Mouse (Mus musculus): ENCODE results near the gene Mmp2.
"Not testable (repeated sequence)": the region's sequence is repeated elsewhere in the genome, so short reads cannot be mapped to it uniquely, and the experiment has no call there.

Gene Mmp2

DNA sequence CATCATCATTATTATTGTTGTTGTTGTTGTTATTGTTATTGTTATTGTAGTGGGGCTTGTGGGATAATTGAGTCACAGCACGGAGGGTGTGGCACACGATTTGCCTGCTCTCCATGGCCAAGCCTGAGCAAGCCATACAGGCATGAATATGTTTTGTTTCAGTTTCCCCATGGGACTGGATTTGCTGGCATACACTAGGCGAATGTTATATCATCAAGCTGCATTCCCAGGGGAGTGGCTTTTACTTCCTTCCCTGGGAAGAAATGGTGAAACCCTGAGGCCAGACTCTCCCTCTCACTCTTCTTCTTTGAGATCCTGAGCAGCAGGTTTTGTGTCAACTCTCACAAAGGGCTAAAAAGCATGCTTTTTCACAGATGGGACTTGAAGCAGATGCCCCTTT lies 11.5 kb downstream of the Mmp2 start:
- no peak for DNase-seq (ENCODE audit: low read depth, low spot score)

- DNase-seq (ENCODE audit: low read depth, low spot score), result no peak
Observed at GRCm38 (mm10) chr8:92839161-92839560, 12.1 kb downstream of the Mmp2 start.

DNA sequence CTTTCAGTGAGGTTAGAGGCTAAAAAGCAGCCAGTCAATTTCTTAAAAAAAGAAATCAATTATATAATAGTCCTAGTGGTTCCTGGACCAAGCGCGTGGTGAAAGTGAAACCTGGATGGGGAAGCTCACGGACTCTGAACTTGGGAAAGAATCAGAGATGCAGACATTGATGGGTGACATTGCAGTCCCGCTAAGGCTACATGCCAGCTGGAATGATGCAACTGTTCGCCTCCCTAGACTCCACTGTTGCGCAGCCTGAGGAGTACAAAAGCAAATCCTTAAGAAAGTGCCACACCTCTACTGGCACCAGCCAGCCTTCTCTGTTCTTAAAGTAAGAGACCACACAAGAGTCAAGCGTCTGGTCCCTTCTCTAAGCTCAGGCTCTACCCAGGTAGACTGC lies 12.8 kb downstream of the Mmp2 start:
- no peak for DNase-seq (ENCODE audit: low read depth, low spot score)

GRCm38 (mm10) chr8:92846684-92847083 lies 19.6 kb downstream of the Mmp2 start:
- no peak for DNase-seq (ENCODE audit: low read depth, low spot score)

DNA sequence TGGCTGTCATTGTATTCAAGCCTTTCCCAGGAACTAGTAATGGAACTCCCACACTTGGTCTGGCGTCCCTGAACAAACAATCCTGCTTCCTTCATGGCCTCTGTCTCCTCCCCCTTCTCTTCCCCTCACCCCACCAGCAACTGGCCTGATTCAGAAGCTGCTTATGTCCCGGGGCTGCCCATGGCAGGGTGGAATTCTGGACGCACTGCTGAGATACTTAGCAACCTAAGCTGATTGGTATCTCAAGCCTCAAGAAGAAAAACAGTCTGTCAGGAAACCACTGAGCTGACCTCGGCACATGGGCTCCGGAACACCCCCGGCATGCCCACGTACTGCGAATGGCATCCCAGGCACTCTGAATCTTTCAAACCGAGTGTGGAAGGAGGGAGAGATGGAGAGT lies 20.2 kb downstream of the Mmp2 start:
- DNase-seq (ENCODE audit: low read depth, low spot score), result no peak

GRCm38 (mm10) chr8:92849261-92849660 lies 22.2 kb downstream of the Mmp2 start:
- DNase-seq (ENCODE audit: low read depth, low spot score), result no peak

DNA sequence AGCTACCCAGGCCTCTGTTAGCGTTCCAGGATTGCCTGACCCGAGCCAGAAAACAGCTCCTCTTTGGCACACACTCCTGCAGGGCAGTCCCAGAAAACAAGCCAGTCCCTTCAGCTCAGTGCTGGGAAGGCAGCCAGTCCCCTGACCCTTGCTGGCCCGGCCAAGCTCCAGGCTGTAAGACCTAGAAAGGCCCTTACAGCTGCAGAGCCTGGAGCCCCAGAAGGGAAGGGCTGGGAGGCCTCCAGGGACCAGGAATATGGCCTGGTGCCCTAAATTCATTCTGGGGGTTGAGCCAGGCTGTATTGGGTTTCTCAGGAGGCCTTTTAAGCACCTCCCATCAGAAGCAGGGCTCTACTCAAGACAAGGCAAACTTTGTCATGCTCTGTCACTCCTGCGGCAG lies 23.1 kb downstream of the Mmp2 start:
- no peak for DNase-seq (ENCODE audit: low read depth, low spot score)

DNA sequence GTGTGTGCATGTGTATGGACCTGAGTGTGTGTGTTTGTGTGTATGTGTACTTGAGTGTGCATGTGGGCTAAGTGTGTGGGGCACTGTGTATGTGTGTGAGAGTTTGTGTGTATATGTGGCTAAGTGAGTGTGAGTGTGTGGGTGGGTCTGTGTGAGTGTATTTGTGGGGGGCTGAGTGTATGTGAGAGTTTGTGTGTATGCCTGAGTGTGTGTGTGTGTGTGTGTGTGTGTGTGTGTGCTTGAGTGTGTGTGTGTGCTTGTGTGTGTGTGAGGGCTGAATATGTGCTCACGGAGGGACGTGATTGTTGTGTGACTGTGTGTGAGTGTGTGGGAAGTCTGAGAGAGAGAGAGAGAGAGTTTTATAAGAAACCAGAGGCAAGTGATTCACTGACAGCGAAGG lies 24.3 kb downstream of the Mmp2 start:
- DNase-seq (ENCODE audit: low read depth, low spot score), result no peak

DNA sequence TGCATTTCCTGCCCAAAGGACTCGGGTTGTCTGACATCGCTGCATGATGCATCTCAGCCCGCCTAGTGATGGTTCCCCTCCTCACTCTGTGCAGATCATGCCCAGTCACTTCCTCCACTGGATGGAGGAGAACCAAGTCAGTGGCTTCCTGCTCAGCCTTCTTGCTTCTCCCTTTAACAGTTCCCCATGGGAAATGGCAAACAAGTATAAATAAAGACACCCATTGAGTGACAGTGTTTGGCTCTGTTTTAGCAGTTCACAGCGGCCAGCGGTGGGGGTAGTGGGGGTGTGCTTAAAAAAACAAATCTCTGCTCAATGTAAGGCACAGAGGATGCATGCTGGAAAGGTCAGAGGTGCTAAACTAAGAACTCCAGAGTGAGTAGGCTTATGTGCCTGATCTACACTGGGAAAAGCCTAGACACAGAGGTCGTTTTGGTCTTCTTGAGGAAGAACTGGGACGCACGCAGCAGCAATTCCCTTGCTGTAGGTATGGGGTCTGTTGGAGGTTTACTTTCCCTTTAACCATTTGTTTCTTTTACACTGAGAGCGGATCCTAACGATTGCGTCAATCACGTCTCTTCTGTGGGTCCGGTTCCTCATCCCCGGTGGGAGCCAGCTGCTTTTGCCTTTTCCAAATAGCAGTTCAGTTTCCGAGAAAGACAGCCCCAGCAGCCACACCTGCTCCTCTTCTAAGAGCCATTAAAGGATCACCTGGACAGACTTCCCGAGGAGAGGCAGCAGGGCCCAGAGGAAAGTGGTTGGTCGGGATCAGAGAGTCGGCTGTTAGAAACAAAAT lies 26.3 kb downstream of the Mmp2 start:
- no peak for DNase-seq (ENCODE audit: low read depth, low spot score)

DNA sequence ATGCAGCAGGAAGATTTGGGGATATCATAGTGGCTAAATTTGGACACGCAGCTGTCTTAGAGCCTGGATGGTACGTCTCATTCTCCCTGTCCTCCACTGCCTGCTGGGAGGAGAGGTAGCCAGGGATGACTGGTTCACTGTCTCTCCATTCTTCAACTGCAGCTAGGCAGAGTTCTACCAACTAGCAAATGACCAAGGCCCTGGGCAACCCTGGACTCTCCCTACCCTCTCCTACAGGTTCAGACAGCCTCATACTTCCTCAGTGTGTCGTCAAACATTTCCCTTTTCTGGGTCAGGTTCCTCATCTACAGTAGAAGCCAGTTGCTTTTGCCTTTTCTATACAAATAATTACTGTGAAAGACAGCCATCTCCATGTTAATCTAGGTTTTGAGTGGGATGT lies 27.6 kb downstream of the Mmp2 start:
- no peak for DNase-seq (ENCODE audit: low read depth, low spot score)

DNA sequence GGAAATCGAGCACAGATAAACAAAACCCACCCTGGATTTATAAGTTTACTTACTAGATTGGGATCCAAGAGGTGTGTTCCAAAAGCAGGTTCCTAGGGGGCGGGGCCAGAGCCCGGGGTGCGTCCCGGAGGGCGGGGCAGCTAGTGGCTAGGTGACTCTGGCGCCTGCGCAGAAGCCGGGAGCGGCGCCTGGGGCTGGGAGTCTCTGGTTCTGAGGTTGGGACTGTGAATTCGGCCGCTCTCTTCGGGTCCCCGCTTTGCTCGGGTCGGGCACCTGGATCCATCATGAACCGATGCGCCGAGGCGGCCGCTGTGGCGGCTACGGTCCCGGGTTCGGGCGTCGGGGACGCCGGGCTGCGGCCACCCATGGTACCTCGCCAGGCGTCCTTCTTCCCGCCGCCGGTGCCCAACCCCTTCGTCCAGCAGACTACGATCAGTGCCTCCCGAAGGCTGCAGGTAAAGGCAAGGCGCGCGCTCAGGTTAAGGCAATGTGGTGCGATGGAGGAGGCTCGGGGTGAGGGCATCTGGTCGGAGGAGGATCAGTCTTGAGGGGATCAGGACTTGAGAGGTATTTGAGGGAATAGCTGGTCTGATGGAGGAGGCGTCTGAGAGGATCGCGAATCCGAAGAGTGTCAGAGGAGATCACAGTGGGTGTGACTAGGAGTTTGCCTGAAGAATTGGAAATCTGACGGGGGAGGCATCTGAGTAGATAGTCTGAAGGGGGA lies 28.2 kb downstream of the Mmp2 start, which contains the start of gene Lpcat2:
Gene Lpcat2, plus strand, starts transcription at position 169 of the 724 bp plus-strand sequence.
- DNase-seq (ENCODE audit: low read depth, low spot score), result no peak

DNA sequence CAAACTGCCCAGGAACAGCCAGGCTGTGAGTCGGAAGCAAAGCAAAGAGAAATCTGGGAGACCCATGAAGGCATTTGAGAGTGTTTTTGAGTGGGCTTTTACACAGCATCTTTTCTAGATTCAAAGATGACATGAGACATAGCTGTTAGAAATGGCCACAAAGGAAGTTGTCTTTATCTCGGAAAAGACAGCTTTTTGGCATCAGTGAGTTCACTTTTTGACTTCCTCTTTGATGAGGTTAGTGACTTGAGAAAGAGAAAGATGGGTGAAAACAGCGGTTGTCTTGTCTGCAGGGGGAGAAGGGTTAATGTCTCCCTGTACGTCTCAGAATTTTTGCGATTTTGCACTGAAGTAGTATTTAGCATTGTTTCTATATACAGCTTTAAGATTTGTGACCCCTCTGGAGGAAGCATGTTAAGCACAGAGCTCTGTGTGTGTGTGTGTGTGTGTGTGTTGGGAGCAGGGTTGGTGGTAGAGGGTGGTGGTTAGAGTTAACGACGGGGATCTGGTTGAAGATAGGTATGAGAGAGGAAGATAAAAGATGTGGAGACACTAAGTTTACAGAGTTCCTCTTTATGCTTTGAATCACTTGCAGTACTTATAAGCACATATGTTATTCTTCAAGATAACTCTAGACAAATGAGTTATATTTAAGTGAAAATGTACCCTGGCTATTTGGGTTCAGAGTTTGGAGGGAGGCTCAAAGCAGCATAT lies 29.3 kb downstream of the Mmp2 start:
- DNase-seq (ENCODE audit: low read depth, low spot score), result no peak

DNA sequence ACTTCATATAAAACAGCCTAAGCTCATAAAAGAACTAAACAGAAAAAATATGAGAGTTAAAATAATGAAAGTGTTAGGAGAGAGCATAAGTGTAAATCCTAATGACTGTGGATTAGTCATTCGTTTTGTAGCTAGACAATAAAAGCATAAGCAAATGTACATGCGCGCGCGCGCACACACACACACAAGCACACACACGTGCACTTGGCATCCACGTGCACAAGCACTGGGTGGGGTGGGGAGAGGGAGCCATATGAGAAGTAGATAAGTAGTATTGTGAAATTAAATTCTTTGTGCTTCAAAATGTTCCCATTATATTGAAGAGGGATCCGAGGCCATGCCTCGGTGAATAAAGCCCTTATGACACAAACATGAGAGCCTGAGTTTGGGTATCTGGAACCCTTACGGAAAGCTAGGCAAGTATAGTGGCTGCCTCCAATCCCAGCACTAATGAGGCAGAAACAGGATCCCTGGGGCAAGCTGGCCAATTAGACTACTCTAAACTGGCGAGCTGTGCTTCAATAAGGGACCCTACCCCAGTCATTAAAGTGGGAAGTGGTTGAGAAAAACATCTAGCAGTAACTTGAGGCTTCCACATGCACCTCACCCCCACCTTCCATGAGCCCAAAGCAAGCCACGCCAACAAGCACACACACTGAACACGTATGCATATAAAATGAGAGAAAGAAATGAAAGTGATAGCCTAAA lies 31.5 kb downstream of the Mmp2 start:
- DNase-seq (ENCODE audit: low read depth, low spot score), result no peak

GRCm38 (mm10) chr8:92861977-92862376 lies 34.9 kb downstream of the Mmp2 start:
- DNase-seq (ENCODE audit: low read depth, low spot score), result no peak

- DNase-seq (ENCODE audit: low read depth, low spot score), result no peak
Observed at GRCm38 (mm10) chr8:92870281-92870680, 43.2 kb downstream of the Mmp2 start.

GRCm38 (mm10) chr8:92872063-92872759 lies 45.1 kb downstream of the Mmp2 start:
- no peak for DNase-seq (ENCODE audit: low read depth, low spot score)

DNA sequence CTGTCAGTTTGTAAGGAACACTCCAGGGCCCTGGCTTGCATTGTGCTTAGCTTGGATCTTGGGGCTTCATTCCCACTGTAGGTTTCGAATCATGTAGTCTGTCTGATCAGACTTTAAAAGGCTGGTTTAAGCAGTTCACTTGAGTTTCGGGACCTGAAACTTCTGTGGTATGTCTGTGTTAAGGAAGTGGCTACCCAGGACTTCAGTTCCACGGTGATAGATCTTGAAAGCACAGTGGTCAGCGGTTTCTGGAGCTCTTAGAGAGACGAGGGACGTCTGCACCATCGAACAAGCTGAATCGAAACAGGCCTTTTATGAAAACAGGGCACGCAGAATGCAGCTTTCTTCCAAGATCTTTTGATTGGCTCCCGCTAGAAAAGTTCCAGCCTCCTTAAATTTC lies 48.7 kb downstream of the Mmp2 start:
- DNase-seq (ENCODE audit: low read depth, low spot score), result no peak

- DNase-seq (ENCODE audit: low read depth, low spot score), result no peak
Observed at GRCm38 (mm10) chr8:92881247-92881646, 54.2 kb downstream of the Mmp2 start.

DNA sequence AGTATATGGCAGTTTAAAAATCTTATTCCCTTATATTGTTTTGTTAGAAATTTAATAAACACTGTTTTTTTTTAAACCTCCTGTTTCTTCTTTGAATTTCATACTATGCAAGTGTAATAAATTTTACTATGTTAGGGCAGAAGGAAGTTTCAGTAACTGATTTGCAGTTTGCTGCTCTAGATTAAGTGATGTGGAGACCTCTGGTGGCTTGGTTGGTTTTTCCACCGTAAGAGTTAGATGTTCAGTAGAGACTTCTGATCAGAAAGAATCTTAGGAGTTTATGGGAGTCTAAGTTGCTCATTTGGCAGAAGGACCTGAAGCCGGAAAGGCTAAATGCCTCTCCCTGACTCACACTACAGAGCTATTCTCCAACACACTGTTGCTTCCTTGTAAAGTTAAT lies 56.7 kb downstream of the Mmp2 start:
- DNase-seq (ENCODE audit: low read depth, low spot score), result no peak

GRCm38 (mm10) chr8:92892216-92892615 lies 65.1 kb downstream of the Mmp2 start:
- DNase-seq (ENCODE audit: low read depth, low spot score), result not testable (repeated sequence)

GRCm38 (mm10) chr8:92893870-92894269 lies 66.8 kb downstream of the Mmp2 start:
- DNase-seq (ENCODE audit: low read depth, low spot score), result no peak

Data from CD4-positive helper T cell, adult 2 months (primary cell).